Mouse (Mus musculus): Measurements from ENCODE around the gene Nfyc.

Nfyc gene

DNA sequence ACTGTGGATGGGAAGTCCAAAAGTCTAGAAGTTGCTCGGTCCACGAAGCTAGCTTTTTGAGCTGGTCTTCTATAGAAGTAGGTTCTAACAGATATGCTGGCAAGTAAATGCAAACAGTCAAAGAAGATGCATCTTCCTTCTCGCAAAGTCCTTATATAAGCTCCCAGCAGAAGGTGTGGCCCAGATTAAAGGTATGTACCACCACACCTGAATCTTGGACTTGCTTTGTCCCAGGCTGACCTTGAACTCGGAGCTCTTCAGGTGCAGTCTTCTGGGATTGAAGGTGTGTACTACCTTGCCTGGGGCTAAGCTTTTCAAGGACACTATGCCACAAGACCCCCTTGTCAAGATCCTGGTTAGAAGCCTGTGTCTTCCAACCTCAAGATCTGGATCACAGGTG is at the start of gene Nfyc:
Nfyc (minus strand) TSS at position 101 of the 400 bp plus-strand sequence.
- no peak for DNase-seq (ENCODE audit: low spot score in 2 of 2)

DNA sequence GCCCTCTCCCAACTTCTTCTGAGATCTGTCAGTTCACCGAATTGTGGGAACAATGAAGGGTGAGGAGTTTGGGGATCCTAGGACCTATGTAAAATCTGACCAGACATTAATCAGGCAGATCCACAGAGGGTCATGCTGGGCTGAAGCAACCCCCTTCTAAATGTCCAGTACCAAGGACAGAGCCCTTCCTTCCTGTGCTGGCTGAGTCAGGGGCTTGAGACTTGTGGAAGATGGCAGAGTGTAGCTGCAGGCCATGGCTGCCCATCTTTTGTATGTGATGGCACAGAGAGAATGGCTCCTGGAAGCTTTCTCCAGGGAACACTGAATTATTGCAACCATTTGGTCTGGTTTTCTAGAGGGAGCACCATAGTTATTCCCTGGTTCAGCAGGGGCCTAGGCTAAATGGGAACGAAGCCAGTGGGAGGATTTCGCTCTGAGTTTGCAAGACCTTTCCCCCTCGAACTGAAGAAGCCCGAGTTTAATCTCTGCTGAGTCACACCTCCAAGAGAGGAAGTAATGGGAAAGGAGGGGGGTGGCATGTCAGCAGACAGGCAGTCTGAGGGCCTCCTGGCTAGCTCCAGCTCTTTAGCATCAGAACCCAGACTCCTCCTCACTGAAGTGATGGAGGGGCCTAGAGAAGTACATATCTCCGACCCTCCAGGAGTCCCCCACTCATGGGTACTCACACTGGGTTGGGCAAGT is 49.5 kb upstream of the Nfyc start:
- no peak for DNase-seq (ENCODE audit: low spot score in 2 of 2)

DNA sequence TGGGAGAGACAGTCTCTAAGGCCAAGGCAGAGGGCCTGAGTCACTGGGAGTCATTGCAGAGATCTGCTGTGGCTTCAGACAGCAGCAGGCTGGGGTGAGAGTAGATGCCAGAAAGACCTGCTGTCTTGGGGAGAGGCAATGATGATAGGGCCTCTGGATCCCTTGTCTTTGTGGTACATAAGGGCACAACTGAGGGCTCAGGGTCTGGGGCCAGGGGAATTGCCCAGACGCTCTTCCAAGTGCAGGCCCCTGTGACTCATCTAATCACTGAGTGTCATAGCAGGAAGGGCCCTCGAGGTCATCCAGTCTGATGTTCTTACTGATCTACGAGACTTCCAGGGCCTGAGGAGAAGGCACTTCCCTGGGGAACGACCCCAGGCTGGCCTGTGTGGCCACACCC is 48.0 kb upstream of the Nfyc start:
- DNase-seq (ENCODE audit: low spot score in 2 of 2), result no peak

DNA sequence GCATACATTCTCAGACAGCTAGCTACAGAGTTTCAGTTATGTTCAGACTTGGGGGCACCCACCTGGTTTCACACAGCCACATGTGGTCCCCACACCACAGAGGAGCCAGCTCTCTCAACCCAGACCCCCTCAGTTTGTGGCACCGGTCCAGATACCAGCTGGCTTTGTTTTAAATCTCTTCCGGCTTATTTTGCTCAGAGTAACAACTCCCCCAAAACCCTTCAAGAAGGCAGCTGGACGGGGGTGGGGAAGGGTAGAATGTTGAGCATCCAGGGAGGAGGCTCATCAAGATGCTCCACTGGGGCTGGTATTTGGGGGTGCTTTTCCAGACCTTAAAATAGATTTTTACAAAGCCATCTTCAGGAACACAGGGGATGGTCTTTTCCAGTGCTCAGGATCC is 47.4 kb upstream of the Nfyc start:
- DNase-seq (ENCODE audit: low spot score in 2 of 2), result no peak

DNA sequence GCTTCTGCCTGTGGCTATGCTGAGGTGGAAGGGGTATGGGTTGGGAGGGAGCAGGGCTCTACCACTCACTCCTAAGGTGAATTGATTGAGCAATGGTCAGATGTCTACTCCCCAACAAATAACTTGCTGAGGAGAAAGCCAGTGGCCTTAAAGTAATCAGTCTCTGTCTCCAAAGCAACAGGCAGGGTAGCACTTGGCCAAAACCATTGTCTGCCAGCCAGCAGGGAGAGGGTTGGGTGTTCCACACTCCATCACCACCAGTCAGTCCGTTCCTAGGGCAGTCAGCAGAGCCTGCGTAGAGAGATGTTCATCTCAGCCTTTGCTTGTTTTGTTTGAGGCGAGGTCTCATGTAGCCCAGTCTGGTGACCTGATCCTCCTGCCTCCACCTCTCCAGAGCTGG is 44.6 kb upstream of the Nfyc start:
- no peak for DNase-seq (ENCODE audit: low spot score in 2 of 2)

DNA sequence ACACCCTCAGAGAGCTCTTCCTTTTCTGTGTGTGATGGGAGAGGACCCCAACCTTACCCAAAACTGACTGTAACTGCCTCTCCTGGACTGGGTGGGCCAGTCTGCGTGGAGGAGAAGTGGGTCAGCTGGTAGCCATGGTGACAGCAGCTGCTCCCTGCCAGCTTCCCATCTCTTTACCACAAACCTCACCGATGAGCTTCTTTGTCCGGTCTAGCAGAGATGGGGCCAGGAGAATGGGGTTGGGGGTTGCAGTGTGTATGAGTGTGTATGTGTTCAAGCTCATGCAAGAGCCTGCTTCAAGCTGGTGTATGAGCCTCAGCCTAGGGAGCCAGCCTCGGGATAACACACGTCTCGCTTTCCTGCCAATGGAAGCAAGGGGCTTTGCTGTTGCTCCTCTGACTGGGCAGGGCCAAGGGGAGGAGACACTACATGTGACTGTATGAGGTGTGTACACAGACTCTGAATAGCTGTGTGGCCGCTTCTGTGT is 38.9 kb upstream of the Nfyc start:
- DNase-seq (ENCODE audit: low spot score in 2 of 2), result no peak

DNA sequence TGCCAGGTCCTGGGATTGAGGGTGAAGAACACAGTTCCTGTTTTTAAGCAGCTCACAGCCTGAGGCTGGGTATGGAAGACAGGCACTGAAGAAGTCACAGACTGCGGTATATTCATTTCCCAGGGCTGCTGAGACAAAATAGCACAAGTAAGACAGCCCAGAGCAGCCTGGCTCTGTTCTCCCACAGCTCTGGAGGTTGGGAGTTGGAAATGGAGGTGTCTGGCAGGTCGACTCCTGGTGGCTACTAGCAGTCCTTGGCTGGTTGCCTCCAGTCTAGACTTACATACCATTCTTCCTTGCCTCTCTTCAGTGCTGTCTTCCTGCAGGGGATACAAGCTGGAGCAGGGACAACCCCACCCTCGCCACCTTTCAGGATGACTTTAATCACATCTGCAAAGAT is 37.6 kb upstream of the Nfyc start:
- no peak for DNase-seq (ENCODE audit: low spot score in 2 of 2)

DNA sequence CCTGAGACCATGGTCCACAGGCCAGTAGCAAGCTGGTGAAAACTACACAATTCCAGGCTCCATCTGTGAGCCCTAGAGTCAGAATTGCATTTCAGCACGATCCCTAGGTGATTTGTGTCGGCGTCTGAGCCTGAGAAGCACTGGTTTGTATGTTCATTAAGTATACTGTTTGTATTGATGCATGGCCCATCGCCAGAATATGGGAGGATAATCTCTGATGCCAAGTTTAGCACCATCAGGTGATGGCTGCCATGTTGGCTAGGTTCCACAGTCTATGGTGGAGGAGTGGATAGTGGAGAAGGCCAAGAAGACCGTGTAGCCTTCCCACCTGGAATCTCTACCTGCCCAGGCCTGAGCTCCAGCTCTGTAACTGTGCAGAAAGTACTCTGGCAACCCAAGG is 36.9 kb upstream of the Nfyc start:
- DNase-seq (ENCODE audit: low spot score in 2 of 2), result no peak

DNA sequence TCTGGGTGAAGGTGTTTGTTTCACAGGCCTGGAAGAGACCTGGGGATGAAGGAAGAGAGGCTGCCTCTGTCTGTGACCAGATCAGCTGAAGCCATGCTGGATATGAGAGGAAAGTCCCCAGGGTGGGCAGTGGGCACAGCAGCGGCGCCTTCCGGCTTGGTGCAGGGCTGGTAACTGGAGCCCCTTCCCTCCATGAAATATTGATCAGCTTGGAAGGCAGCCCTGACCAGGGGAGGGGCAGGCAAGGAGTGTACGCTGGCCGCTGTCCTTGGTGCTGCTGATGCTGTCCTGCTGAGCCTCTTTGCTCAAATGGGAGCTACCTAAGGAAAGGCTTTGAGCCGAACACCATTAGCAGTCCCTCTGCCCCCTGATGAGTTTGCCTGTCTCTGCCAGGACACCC is 34.8 kb upstream of the Nfyc start:
- DNase-seq (ENCODE audit: low spot score in 2 of 2), result peak in 1 of 2 experiments; percentile 19

DNA sequence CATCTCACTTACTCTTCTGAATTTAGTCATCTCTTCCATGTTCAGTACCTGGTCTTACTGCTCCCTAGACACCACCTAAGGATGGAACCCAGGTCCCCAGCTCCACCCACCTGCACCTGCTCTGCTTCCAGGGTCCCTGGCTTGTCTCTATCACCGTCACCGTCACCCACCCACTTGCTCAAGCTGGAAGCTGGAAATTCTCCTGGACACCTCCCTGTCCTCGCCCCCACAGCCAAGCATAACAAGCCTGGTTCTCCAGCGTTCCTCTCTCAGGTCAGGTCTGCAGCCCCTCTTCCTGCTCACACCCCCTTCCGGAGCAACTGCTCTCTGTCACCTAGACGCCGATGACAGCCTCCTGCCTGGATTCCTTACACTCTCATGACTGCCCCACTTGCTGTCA is 28.5 kb upstream of the Nfyc start:
- no peak for DNase-seq (ENCODE audit: low spot score in 2 of 2)

DNA sequence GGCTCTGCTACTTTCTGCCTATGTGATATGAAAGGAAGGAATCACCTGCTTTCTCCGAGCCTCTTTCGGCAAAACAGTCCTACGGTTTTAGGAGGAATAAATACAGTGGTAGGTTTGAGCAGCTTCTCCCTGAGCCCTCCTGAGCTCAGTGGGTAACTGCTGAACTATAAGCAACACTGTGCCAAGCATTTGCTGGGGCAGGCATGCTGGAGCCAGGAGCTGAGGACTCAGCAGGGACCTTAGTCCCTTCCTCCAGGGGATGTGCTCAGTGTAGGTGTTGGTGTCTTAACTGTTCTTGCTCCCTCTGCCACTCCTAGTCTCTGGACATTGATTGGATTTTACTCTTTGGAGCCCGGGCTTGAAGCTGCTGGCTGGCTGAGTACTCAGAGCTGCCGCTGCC is 25.0 kb upstream of the Nfyc start:
- no peak for DNase-seq (ENCODE audit: low spot score in 2 of 2)

DNA sequence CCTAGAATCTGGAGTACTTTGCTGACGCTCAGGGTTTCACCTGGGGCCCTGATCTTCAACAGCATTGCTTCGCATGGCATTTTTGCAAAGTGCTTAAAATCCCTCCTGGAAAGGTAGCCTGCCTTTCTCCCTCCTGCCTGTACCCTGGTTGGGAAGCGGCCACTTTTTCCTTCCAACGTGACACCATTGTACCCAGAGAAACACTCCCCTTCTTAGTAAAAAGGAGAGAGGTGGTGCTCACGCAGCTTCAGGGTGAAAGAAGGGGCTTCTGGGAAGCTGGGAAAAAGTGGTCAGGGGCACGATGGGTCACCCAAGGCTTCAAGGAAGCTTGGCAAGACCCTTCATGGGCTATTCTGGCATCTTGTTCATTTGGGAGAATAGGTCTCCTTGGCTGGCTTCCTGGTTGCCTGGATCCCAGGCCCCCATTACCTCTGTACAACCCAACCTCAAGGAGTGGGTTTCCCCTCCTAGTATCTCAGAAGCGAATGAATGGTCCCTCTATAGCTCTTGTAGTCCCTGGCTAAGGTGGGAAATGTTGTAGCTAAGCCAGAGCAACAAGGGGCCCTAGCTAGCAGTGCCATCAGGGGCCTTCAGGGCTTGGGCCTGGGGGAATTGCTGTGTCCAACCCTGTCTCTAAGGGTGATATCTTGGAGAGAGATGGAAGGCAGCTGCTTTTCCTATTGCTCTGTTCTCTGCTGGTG is 24.1 kb upstream of the Nfyc start:
- DNase-seq (ENCODE audit: low spot score in 2 of 2), result no peak

DNA sequence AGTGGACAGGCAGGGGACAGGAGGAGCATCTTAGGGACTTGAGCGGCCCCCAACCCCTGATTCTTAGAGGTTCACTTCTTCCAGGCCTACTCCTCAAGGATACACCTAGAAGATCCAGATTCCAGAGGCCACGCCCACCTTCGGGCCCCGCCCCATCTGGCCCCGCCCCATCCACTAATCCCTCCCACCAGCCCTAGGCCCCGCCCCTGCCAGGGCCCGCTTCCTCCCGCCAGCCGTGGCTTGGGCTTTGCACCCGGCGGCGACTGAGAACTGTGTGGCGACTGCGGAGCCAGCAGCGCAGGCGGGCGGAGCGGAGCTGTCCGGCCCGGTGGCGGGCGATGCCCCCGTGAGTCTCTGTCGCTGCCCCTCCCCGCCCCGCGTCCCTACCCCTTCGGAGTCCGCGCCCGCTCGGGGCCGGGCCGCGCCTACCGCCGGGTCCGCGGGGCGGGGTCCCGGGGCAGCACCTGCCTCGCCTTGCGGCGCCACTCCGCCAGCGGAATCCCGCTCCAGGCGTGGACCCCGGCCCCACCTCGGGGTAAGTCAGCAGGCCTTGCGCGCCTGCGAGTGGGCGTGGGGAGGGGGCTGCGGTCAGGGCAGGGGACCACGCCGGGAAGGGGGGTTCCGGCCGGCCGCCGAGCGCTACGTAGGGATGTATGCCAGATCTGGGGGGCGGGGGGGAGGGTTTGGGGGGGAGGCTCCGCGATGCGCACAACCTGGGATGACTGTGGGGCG is 23.4 kb upstream of the Nfyc start, which contains the start of gene Rims3:
Rims3 (plus strand) TSS at position 229 of the 732 bp plus-strand sequence.
- DNase-seq (ENCODE audit: low spot score in 2 of 2), result peak; percentile 48 to 81

DNA sequence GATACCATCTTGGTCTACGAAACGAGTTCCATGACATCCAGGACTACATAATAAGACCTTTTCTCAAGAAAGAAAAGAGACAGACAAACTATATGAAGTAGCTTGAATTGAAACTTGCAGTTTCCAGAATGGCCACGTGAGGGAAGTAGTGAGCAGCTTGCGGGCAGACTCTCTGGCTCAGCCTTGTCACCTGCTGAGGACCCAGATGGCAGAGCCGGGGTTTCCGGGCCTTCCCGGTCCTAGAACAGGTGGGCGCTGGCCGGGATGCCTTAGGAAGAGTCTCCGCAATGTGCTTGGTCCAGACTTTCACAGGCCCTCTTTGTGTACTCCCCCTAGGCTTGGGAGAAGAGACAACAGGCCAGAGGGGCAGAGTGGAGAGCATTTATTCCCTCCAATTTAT is 19.6 kb upstream of the Nfyc start:
- DNase-seq (ENCODE audit: low spot score in 2 of 2), result peak; percentile 71 to 88

DNA sequence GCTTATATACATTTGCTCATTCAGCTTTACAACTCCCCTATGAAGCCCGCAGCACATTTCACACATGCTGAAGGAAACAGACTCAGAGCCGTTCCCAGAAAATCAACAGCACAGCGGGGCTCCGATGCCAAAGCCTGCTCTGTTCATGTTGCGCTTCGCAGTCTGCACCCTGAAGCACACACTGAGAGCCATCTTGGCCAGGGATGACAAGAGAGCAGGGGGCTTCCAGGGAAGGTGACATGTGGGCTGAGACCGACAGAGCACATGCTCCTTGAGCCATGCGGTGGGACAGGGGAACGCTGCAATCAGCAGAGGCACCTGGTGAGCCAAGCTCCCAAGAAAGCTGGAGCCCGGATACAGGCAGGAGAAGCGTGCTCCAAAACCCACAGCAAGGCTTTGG is 18.1 kb upstream of the Nfyc start:
- DNase-seq (ENCODE audit: low spot score in 2 of 2), result no peak

DNA sequence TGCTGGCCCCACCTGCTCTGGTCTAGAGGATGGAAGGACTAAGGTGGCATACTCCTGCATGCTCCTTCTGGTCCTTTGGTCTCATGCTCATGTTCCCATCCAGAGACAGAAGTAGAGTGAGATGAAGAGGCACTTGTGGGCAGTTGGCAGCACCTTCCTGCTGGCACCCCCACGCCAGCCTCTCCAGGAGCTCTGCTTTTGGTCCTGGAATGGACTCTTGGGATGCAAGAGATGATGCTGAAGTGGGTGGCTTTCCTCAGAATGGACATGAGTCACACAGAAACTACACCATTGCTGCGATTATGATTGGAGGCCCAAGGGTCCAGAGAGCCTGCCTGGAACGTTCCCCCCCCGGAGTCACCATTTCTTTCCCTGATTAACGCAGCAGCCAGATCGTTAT is 17.5 kb upstream of the Nfyc start:
- no peak for DNase-seq (ENCODE audit: low spot score in 2 of 2)

DNA sequence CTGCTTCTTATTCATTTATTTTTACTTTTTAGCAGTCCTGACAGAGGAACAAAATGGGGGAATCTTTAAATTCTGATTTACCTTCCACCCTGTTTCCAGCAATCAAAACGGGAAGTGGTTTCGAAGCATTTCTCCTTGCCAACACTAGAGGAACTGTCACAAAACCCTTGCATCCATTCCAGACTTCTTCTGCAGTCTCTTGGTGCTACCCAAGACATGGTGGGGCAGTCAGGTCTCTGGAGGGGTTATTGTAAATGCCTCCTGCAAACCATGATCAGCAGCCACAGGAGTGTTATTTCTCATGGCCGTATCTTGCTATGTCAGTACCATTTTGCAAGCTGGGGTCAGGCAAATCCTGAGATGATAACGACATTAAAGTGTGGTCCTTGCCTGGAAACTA is 13.7 kb upstream of the Nfyc start:
- DNase-seq (ENCODE audit: low spot score in 2 of 2), result no peak

DNA sequence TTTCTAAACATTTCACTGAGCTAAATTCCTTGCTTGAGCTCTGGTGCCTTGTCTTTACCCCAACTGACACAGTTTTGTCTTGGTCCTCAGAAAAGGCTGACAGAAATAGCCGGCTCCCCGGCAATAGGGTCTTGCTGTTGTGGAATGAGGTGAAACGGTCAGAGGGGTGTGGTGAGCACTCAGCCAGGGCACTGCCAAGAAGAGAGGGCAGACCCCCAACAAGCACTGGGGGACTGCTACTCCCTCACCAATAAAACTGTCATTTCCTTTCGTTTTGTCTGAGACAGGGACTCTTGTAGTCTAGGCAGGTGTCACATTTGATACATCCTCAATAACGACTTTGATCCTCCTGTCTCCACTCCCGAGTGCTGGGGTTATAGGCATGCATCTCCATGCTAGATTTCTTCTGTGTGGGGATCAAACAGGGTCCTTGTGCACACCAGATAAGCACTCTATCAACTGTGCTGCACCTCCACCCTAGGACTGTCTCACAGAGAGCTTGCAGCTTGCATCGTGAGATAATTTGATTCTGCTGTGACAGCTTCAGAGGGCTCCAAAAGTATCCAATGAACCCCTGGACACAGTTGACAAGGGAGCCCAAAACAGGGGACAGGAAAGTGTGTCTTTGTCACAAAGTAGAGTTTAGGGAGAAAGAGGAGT is 13.2 kb upstream of the Nfyc start:
- peak in 1 of 2 experiments; percentile 28 for DNase-seq (ENCODE audit: low spot score in 2 of 2)

DNA sequence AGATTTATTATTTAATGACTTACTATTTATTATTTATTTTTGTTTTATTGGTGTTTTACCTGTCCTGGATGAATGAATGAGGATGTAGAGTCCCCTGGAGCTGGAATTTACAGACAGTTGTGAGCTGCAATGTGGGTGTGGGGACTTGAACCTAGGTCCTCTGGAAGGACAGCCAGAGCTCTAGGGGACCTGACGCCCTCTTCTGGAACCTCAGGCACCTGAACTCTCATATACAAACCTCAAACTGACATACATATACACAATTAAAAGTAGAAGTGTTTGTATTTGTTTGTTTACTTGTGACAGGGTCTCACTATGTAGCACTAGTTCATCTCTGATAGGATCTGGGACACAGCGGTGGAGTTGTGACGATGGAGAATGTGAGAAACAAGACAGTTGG is 10.0 kb upstream of the Nfyc start:
- DNase-seq (ENCODE audit: low spot score in 2 of 2), result no peak

DNA sequence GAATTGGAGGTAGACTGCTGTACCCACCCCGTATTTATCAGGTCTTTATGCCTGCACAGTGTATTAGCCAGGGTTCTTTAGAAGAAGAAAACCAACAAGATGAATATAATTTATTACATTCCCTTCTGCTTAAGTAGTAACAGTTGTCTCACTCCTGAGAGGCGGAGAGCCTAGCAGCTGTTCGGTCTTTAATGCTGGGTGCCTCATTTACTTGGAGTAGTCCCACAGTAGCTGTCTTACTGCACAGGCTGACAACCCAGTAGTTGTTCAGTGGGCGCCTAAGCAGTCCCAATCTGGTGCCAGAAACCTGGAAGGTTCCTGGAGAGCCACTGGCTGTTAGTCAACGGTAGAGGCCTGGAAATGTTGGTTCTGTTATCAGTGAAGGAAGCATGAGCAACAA is 605 bp downstream of the Nfyc start:
- no peak for DNase-seq (ENCODE audit: low spot score in 2 of 2)

DNA sequence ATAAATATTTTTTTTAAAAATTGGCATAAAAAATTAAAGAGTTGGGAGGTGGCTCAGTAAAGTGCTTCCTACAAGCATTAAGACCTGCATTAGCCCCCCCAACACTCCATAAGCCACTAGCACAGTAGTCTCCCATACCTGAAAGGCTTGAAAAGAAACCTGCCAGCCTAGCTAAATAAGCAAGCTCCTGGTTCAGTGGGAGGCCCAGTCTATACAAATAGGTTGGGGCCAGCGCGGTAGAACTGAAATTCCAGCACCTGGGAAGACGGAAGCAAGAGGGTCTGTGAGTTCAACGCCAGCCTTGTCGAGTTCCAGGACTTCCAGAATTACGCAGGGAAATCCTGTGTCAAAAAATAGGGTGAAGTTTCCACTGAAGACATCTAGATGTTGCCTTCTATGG is 5.0 kb downstream of the Nfyc start:
- DNase-seq (ENCODE audit: low spot score in 2 of 2), result peak in 1 of 2 experiments; percentile 62

Data from spleen, postnatal 4 days (tissue).